Mouse (Mus musculus): ENCODE results near the gene Mutyh.
A peak's percentile ranks its signal among the peaks of the same experiment; 100 is the strongest.
"Not testable (repeated sequence)": the region's sequence is repeated elsewhere in the genome, so short reads cannot be mapped to it uniquely, and the experiment has no call there.

Gene Mutyh

GRCm38 (mm10) chr4:116820902-116821693 lies 13.6 kb downstream of the Mutyh start:
- DNase-seq, result peak; percentile 91 to 97

- no peak for DNase-seq
Observed at GRCm38 (mm10) chr4:116821694-116822016, 14.1 kb downstream of the Mutyh start, which contains the start of gene Hpdl. TSS of gene Hpdl (minus strand) at chr4:116821707.

GRCm38 (mm10) chr4:116824541-116825004 lies 17.1 kb downstream of the Mutyh start:
- peak; percentile 80 to 90 for DNase-seq

GRCm38 (mm10) chr4:116827819-116828218 lies 20.3 kb downstream of the Mutyh start:
- DNase-seq, result peak in 1 of 2 experiments; percentile 55

GRCm38 (mm10) chr4:116829364-116830069 lies 22.0 kb downstream of the Mutyh start:
- no peak for DNase-seq

GRCm38 (mm10) chr4:116830070-116830368 lies 22.5 kb downstream of the Mutyh start:
- no peak for DNase-seq

- peak; percentile 40 to 69 for DNase-seq
Observed at GRCm38 (mm10) chr4:116838999-116839398, 31.5 kb downstream of the Mutyh start.

- DNase-seq, result not testable (repeated sequence)
Observed at GRCm38 (mm10) chr4:116840096-116840495, 32.6 kb downstream of the Mutyh start.

- DNase-seq, result no peak
Observed at GRCm38 (mm10) chr4:116840841-116841240, 33.3 kb downstream of the Mutyh start.

GRCm38 (mm10) chr4:116844324-116844723 lies 36.8 kb downstream of the Mutyh start:
- DNase-seq, result no peak

- no peak for DNase-seq
Observed at GRCm38 (mm10) chr4:116849901-116850300, 42.4 kb downstream of the Mutyh start.

GRCm38 (mm10) chr4:116854286-116854685 lies 46.8 kb downstream of the Mutyh start:
- DNase-seq, result no peak

GRCm38 (mm10) chr4:116857203-116857602 lies 49.7 kb downstream of the Mutyh start:
- DNase-seq, result no peak

- DNase-seq, result peak; percentile 69 to 82
Observed at GRCm38 (mm10) chr4:116859711-116860110, 52.2 kb downstream of the Mutyh start.

GRCm38 (mm10) chr4:116862023-116862422 lies 54.5 kb downstream of the Mutyh start:
- peak in 1 of 2 experiments; percentile 8 for DNase-seq
